In genomic region chr13:31465711-31466110, GRCm38 (mm10) we compare ENCODE assay signal across 26 mouse cellular contexts.
DNase-seq lines count a peak whose midpoint lies in the region; ATAC-seq and TF ChIP-seq lines count a peak whose summit lies in the region.
"Had no signal": no experiment of that assay in that cellular context is flagged by ENCODE, and none has a peak within 500 bp of the region (broad histone marks: within the 10 kb centered on the region; RNA-seq: fewer than 3 reads in every experiment).

No protein-coding gene starts in this region.

- peak; percentile 45 for TF ChIP-seq CTCF in liver, adult 2 months (IDR thresholded peaks at IDR 0.05; ENCODE audit: low read depth, low read length)

- peak; percentile 34 for DNase-seq in heart, adult 11 months
- no peak for DNase-seq in heart, embryonic 10.5 days (ENCODE audit: low spot score)
- DNase-seq in liver, adult 2 months (ENCODE audit: extremely low read depth, low read depth, low spot score), result peak; percentile 56
- no peak for DNase-seq in liver, embryonic 11.5 days (ENCODE audit: low spot score)
- DNase-seq in naive thymus-derived CD4-positive, alpha-beta T cell, adult 2 months (ENCODE audit: low read depth), result peak; percentile 4
- DNase-seq in urinary bladder, postnatal 10 days (ENCODE audit: low spot score), result no peak
- no peak for DNase-seq in urinary bladder, postnatal 36 days (ENCODE audit: low spot score in 2 of 2)
- DNase-seq: adrenal gland, adult 2 months; adrenal gland, postnatal 14 days; cerebellum, adult 11 months; cerebellum, adult 2 months; cerebellum, adult 9-11 months; cerebellum, postnatal 25 days; forebrain, postnatal 0 days; gastrocnemius, adult 2 months; gastrocnemius, postnatal 14 days; heart, adult 18-20 months; heart, postnatal 14 days; heart, postnatal 4 days had no signal

- no peaks in the 10 kb centered on the region for H3K36me3 ChIP-seq in heart, embryonic 10.5 days
- H3K36me3 ChIP-seq in liver, adult 2 months (ENCODE audit: control insufficient read depth, insufficient read depth, low read length), result no peaks in the 10 kb centered on the region
- no peaks in the 10 kb centered on the region for H3K36me3 ChIP-seq in liver, embryonic 11.5 days (ENCODE audit: control insufficient read depth, insufficient read depth, low read length)
- H3K36me3 ChIP-seq: embryonic facial prominence, embryonic 12.5 days; embryonic facial prominence, embryonic 15.5 days; G1E; heart, embryonic 13.5 days had no signal

- H3K27me3 ChIP-seq in heart, embryonic 10.5 days (ENCODE audit: insufficient read depth, poor library complexity, severe bottlenecking), result no peaks in the 10 kb centered on the region
- no peaks in the 10 kb centered on the region for H3K27me3 ChIP-seq in liver, adult 2 months (ENCODE audit: control insufficient read depth, insufficient read depth, low read length)
- no peaks in the 10 kb centered on the region for H3K27me3 ChIP-seq in liver, embryonic 11.5 days (replicated peaks; ENCODE audit: control insufficient read depth, insufficient read depth, low read length)
- H3K27me3 ChIP-seq: embryonic facial prominence, embryonic 12.5 days; embryonic facial prominence, embryonic 15.5 days; heart, embryonic 13.5 days; Patski had no signal

- no peak for ATAC-seq in liver, embryonic 11.5 days (replicated peaks; ENCODE audit: low FRiP score)
- ATAC-seq: forebrain, embryonic 14.5 days; forebrain, postnatal 0 days; Patski had no signal

- whole genome bisulfite sequencing in heart, embryonic 10.5 days, result 73% methylated on average over 4 of the region's 4 CpGs
- 82% methylated on average over 4 of the region's 4 CpGs for WGBS in liver, adult 2 months
- 65% methylated on average over 4 of the region's 4 CpGs for WGBS in liver, embryonic 11.5 days

- no peaks in the 10 kb centered on the region for H3K79me2 ChIP-seq in liver, adult 2 months (ENCODE audit: control insufficient read depth, insufficient read depth, low read length)

- no peak overlapping the region for H3K4me3 ChIP-seq in heart, embryonic 10.5 days
- H3K4me3 ChIP-seq in liver, adult 2 months (ENCODE audit: insufficient read depth, low read depth, low read length), result no peak overlapping the region
- no peak overlapping the region for H3K4me3 ChIP-seq in liver, embryonic 11.5 days (ENCODE audit: low read depth, low read length)
- H3K4me3 ChIP-seq: embryonic facial prominence, embryonic 12.5 days; embryonic facial prominence, embryonic 15.5 days; gastrocnemius, adult 2 months; heart, embryonic 13.5 days had no signal

- no peaks in the 10 kb centered on the region for H3K9me3 ChIP-seq in heart, embryonic 10.5 days
- H3K9me3 ChIP-seq in liver, embryonic 11.5 days (ENCODE audit: control insufficient read depth, low read length), result no peaks in the 10 kb centered on the region
- H3K9me3 ChIP-seq: embryonic facial prominence, embryonic 12.5 days; embryonic facial prominence, embryonic 15.5 days; G1E; heart, embryonic 13.5 days had no signal

- H3K4me2 ChIP-seq in liver, embryonic 11.5 days, result no peak overlapping the region
- H3K4me2 ChIP-seq: embryonic facial prominence, embryonic 12.5 days; embryonic facial prominence, embryonic 15.5 days; heart, embryonic 13.5 days; hindbrain, embryonic 14.5 days had no signal

- no peak overlapping the region for H3K9ac ChIP-seq in liver, adult 2 months (ENCODE audit: low read depth, low read length)
- H3K9ac ChIP-seq in liver, embryonic 11.5 days (ENCODE audit: low read depth, low read length), result no peak overlapping the region
- H3K9ac ChIP-seq: embryonic facial prominence, embryonic 12.5 days; embryonic facial prominence, embryonic 15.5 days; forebrain, postnatal 0 days; heart, embryonic 13.5 days; hindbrain, embryonic 14.5 days had no signal

- TF ChIP-seq POLR2A in liver, adult 2 months (IDR thresholded peaks at IDR 0.05; ENCODE audit: extremely low read depth, insufficient read depth, low read length), result no peak

- H3K27ac ChIP-seq in heart, embryonic 10.5 days, result no peak overlapping the region
- H3K27ac ChIP-seq in liver, adult 2 months (replicated peaks; ENCODE audit: insufficient read depth, low read depth, low read length), result no peak overlapping the region
- no peak overlapping the region for H3K27ac ChIP-seq in liver, embryonic 11.5 days (ENCODE audit: low read depth, low read length)
- H3K27ac ChIP-seq: embryonic facial prominence, embryonic 12.5 days; embryonic facial prominence, embryonic 15.5 days; gastrocnemius, adult 2 months; heart, embryonic 13.5 days; hindbrain, embryonic 14.5 days had no signal

- H3K4me1 ChIP-seq in heart, embryonic 10.5 days, result no peaks in the 10 kb centered on the region
- no peaks in the 10 kb centered on the region for H3K4me1 ChIP-seq in liver, adult 2 months (ENCODE audit: control insufficient read depth, insufficient read depth, low read length)
- H3K4me1 ChIP-seq in liver, embryonic 11.5 days (replicated peaks; ENCODE audit: control insufficient read depth, insufficient read depth, low read length), result no peaks in the 10 kb centered on the region
- H3K4me1 ChIP-seq: embryonic facial prominence, embryonic 12.5 days; embryonic facial prominence, embryonic 15.5 days; heart, embryonic 13.5 days had no signal

Comparison
In these comparisons a context has a peak if more than half of its experiments do, and no peak if none do; other contexts are left out.
1. DNase-seq: peak in heart, adult 11 months (single experiment), liver, adult 2 months (single experiment) and naive thymus-derived CD4-positive, alpha-beta T cell, adult 2 months (single experiment); none in heart, embryonic 10.5 days (single experiment), liver, embryonic 11.5 days (single experiment), urinary bladder, postnatal 10 days (single experiment) and urinary bladder, postnatal 36 days (0 of 2).